Mouse (Mus musculus) megakaryocyte, adult 5-6 weeks (primary cell): ENCODE data around the gene Klk1b4. TPM values are rescaled to one million over a fixed set of nuclear protein-coding genes. Genes with fewer than 3 reads are reported as not detected.
A peak's percentile ranks its signal among the peaks of the same experiment; 100 is the strongest.
"Not testable (repeated sequence)": the region's sequence is repeated elsewhere in the genome, so short reads cannot be mapped to it uniquely, and the experiment has no call there.

Experiments used
- ATAC-seq: 2 replicates; pipeline ENCODE4 v1.8.0; 2016; ENCODE audit warnings: mild to moderate bottlenecking, inconsistent platforms; ENCODE audit not compliant: poor library complexity, severe bottlenecking
- total RNA-seq, 2 experiments: library from RNA; stranded (forward) in 1 of 2; stranded (reverse) in 1 of 2; fragments of 153-499, 151-499 nt in 1 of 2; fragments of 221-1000, 200-1000 nt in 1 of 2; gene quantifications; 2 replicates each; pipeline versions ENCODE4 v1.2.3 to v1.2.4; 2015 to 2017

The Klk1b4 gene
- not detected in 2 replicates for total RNA-seq (2015)
- not detected in 2 replicates for total RNA-seq (2017)

GRCm38 (mm10) chr7:44207135-44207534, at the start of gene Klk1b4:
TSS of gene Klk1b4 (plus strand) at chr7:44207435.
- ATAC-seq = not testable (repeated sequence)

GRCm38 (mm10) chr7:44179299-44180045, 27.8 kb upstream of the Klk1b4 start:
- no peak for ATAC-seq

- ATAC-seq = not testable (repeated sequence)
Observed at GRCm38 (mm10) chr7:44186516-44186915, 20.7 kb upstream of the Klk1b4 start.

GRCm38 (mm10) chr7:44187936-44188335, 19.3 kb upstream of the Klk1b4 start, which contains the start of gene Klk1b24:
TSS of gene Klk1b24 (plus strand) at chr7:44188236.
- ATAC-seq = not testable (repeated sequence)

- not testable (repeated sequence) for ATAC-seq
Observed at GRCm38 (mm10) chr7:44193466-44193865, 13.8 kb upstream of the Klk1b4 start.

- ATAC-seq = no peak
Observed at GRCm38 (mm10) chr7:44197891-44198290, 9.3 kb upstream of the Klk1b4 start, which contains the start of gene Klk1b3. TSS of gene Klk1b3 (plus strand) at chr7:44198191.

GRCm38 (mm10) chr7:44208307-44208706, 1.1 kb downstream of the Klk1b4 start:
- no peak for ATAC-seq

GRCm38 (mm10) chr7:44215645-44216044, 8.4 kb downstream of the Klk1b4 start, which contains the start of gene Klk1b5:
TSS of gene Klk1b5 (plus strand) at chr7:44215945.
- ATAC-seq = no peak

GRCm38 (mm10) chr7:44221601-44222000, 14.4 kb downstream of the Klk1b4 start:
- not testable (repeated sequence) for ATAC-seq

GRCm38 (mm10) chr7:44222335-44222734, 15.1 kb downstream of the Klk1b4 start:
- not testable (repeated sequence) for ATAC-seq

- no peak for ATAC-seq
Observed at GRCm38 (mm10) chr7:44225076-44225475, 17.8 kb downstream of the Klk1b4 start, which contains the start of gene Klk1. TSS of gene Klk1 (plus strand) at chr7:44225360.

- ATAC-seq = no peak
Observed at GRCm38 (mm10) chr7:44235909-44236308, 28.7 kb downstream of the Klk1b4 start, which contains the start of gene Gm36864. TSS of gene Gm36864 (plus strand) at chr7:44236177.

GRCm38 (mm10) chr7:44239913-44240312, 32.7 kb downstream of the Klk1b4 start:
- no peak for ATAC-seq

- no peak for ATAC-seq
Observed at GRCm38 (mm10) chr7:44240712-44241111, 33.5 kb downstream of the Klk1b4 start.

GRCm38 (mm10) chr7:44241163-44241562, 33.9 kb downstream of the Klk1b4 start:
- no peak for ATAC-seq

- ATAC-seq = no peak
Observed at GRCm38 (mm10) chr7:44244080-44244479, 36.8 kb downstream of the Klk1b4 start.

- ATAC-seq = peak; percentile 95
Observed at GRCm38 (mm10) chr7:44246055-44246983, 39.1 kb downstream of the Klk1b4 start, which contains the start of the genes 1700028J19Rik and 2410002F23Rik. TSS of gene 1700028J19Rik (minus strand) at chr7:44246695. TSS of gene 2410002F23Rik (plus strand) at chr7:44246722.

GRCm38 (mm10) chr7:44246984-44247470, 39.8 kb downstream of the Klk1b4 start:
- ATAC-seq = peak; percentile 22

- no peak for ATAC-seq
Observed at GRCm38 (mm10) chr7:44247971-44248370, 40.7 kb downstream of the Klk1b4 start.

GRCm38 (mm10) chr7:44249248-44249647, 42.0 kb downstream of the Klk1b4 start:
- ATAC-seq = no peak
